Mouse (Mus musculus) spleen, postnatal 10 days (tissue): ENCODE measurements at regions not wholly inside any gene's neighbourhood (a gene's known extent, or its start where the extent isn't known, plus 50 kb on each side); places are given as distances from the start of the nearest gene placed in this dataset.

ENCODE experiments used
- DNase-seq, 2 experiments: peaks; one replicate each; pipeline ENCODE4 v3.0.0; 2021 to 2022; ENCODE audit warnings: low spot score in 2 of 2

DNA sequence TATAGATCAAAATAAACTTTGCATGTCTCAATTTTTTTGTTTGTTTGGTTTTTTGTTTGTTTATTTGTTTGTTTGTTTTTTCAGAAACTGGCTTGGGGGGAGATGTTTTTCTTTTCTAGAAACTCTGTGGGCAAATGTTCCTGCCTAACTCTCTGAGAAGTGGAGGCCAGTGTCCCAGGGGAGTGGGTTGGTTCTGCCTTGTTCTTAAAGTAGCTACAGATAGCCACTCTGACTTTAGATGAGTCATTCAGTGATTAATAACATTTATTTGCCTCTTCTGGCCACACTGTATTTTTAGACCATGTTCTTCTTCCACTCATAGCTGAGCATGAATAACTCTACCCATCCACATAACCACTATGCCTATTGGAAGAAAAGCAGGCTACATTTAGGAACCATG is 405.6 kb upstream of the Adamts16 start:
- DNase-seq = no peak

DNA sequence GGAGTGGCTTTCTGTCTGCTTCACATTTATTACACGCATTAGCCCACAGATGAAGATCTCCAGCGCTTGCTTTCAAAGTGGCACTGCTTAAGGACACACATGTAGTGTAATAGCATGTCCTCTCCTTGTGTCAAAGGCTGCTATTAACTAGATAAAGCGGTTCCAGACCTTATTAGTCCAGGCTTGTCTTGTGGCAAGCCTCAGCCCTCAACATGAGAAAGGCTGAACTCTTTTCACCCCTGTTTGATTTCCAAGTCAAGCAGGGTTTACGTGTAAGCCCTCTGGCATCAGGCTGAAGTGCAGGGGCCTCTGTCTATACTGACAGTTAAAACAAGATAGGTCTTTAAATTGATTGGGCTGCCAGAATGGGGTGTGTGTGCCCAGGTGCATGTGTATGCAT is 403.7 kb upstream of the Adamts16 start:
- DNase-seq = no peak

DNA sequence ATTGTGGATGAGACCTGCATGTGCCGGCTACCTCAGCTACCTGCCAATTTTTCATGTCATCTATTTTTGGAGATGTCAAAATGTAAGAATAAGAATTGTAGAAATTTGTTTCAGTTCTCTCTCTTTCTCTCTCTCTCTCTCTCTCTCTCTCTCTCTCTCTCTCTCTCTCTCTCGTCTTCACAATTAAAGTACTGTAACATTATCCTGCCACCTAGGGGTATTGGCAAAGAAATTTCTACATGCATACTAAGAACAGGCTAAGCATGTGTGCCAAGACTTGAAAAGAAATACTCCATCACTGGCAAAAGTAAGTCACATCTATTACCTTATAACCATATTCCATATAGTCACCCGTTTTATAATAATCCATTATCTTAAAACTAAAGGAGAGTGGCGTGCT is 398.2 kb upstream of the Adamts16 start:
- no peak for DNase-seq

DNA sequence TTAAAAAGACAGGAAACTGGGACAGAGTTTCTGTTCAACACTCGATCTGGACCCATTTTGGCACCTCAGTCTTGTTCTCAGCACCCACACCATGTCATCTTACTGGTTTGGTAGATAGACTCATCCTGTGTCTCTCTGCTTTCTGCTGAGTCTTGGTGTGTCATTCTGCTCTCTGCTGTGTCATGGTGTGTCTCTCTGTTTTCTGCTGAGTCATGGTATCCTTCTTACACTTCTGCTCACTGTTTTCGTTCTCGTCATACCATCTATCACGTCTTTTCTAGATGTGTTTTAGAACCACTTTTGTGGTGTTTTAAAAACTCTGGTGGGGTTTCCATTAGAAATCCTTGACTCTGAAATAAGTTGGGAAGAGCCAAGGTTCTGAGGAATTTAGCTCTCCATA is 393.7 kb upstream of the Adamts16 start:
- no peak for DNase-seq

DNA sequence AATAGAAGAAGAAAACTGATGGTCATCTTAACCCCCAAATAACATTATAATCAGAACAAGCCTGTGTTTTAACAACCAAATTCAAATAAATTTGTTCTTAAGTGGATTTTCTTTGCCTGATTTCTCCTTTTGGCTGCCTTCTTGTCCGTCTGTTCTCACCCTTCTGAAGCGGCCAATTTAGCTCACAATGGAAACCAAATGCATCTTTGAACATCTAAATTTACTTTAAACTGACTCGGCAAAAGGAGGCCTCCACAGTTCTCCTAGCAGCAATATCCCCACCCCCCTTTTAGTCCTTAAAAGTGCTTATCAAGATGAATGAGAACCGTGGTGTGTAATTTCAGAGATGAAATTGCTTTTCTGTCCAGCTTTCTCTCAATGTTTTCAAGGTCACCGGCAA is 389.6 kb upstream of the Adamts16 start:
- no peak for DNase-seq

DNA sequence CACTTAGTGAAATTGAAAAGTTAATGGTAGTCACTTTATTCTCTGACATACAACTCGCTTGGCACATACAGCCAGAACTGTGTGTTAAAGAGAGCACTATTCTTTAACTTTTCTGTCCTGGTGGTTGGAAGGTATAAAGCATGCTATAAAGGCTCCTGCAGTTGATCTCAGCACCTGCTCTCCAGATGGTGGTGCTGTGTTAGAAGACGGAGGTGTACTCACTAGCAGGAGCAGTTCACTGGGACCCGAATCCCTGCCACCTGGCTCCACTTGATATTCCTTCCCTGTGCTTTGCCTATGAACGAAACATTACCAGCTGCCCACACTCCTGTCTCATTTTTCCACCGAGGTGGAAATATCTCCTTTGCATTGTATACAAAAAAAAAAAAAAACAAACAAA is 373.2 kb upstream of the Adamts16 start:
- no peak for DNase-seq

DNA sequence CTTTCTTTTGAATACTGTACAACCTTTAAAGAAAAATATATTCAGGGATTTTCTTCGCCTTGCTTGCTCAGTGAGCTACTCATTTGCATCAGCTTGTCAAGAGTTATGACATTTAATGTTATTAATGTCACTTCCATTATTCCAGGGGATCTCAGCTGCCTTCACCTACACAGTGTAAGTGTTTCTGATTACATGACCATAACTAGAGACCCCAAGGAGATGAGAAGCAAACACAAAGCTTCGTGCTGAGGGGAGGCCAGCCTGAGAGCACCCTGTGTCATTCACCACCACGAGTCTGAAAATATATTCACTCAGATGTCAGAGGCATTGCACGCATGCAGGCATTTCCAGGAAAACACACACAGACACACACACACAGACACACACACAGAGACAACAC is 369.8 kb upstream of the Adamts16 start:
- DNase-seq = no peak

DNA sequence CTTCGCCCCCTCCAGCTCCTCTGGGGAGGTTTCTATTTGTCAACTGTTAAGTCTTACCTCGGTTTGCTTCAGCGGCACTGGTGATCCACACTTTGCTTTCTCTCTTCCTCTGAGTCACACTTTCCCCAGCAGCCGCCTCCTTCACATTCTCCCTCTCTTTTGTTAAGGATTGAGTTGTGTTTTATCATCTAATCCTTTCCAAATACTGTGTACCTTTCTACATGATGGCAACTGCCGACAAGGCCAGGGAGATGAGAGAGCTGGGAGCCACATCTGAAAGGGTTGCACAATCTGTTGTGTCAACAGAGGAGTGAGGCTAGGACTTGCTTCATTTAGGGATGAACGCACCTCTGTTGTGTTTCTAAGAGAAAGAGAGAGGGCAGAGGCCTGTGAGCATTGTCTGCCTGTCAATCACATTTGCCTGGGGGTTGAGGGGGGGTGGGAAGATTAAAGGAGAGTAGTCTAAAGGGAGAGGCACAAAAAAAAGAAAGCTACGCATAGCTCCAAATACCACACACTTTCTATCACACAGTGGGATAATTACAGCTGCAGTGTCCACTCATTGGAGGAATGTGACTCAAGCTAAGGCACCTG is 369.1 kb upstream of the Adamts16 start:
- no peak for DNase-seq

DNA sequence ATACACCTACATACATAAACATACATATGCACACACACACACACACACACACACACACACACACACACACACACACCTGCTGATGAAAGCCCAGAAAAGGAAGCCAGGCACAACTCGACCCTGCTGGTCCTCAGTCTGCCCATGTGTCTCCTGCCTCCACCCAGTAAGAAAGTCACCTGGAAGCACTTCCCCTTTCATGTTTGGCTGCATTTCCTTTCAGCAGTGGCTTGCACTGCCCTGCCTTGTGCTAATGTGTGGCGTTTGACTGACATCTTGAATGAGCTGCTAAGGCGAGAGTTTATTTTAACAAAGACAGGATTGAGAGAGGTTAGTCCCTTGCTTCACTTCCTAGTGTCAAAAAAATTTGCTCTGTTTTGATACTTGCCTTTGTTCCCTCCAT is 364.1 kb upstream of the Adamts16 start:
- DNase-seq = no peak

DNA sequence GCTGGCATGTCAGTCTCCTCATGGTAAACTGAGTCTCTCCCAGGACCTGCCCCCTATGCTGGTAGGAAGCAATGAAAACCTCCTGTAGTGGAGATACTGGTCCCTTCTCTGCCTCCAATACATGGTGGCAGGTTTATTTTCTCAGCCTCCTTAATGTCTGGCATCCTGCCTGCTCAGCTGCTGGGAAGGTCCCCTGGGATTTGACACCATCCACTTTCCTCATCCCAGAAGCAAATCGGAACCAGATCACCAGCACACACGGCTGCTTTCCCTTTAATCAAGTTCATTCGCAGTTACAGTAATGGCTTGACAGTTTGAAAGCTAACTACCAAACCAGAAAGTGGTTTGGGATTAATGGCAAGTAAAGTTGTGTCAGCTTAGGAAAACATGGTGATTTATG is 359.0 kb upstream of the Adamts16 start:
- no peak for DNase-seq

DNA sequence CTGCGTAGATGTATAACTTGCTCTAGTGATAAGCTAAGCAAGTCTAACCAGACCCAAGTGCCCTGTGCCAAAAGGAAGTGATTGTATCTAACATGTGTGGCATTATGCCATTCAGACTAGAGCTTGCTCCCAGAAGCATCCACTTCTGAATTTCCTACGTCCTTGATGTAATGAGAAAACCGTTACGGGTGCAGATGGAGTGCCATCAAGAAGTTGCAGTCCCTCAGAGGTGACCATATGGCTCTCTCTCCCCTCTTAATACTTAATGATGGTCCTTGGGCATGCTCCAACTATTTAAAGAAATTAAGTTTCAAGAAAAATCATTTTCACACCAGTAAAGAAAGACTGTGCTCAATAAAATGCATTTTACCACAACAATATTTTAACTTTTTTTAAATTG is 354.1 kb upstream of the Adamts16 start:
- no peak for DNase-seq

DNA sequence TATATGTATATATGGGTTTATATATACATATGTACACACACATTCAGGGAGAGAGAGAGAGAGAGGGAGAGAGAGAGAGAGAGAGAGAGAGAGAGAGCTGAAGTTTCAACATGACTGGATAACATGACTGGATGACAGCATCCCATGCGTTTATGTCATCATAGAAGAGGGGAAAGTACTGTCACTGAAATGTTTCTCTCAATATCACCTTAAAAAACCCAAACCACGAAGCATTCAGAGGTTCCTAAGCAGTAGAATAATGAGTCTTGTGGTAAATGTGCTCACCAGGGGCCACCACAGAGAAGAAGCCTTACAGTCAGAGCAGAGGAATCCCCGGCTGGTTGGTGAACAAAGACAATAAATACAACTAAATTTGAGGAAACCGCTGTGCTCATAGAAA is 342.9 kb upstream of the Adamts16 start:
- DNase-seq = no peak

DNA sequence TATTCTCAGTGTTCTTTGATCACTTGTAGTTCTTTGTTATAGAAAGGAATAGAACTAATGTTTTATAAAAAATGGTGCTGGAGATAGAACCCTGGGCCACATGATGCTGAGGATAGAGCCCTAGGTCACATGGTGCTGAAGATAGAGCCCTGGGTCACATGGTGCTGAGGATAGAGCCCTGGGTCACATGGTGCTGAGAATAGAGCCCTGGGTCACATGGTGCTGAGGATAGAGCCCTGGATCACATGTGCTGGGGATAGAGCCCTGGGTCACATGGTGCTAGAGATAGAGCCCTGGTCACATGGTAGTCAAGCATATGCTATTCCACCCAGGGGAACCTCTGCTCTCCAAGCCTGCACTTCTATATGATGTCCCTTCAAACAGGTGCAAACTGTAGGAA is 337.5 kb upstream of the Adamts16 start:
- DNase-seq = no peak

DNA sequence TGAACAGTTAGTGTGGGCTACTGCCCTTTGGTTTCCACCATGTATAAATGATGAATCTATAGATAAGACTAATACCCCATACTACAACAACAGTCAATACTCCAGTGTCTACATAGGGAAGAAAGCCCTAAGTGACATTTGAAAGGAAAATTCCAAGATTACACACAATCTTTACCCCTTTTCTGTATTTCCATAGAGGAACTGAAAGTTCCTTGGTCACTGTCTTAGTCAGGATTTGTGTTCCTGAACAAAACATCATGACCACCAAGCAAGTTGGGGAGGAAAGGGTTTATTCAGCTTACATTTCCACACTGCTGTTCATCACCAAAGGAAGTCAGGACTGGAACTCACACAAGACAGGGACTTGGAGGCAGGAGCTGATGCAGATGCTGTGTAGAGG is 332.7 kb upstream of the Adamts16 start:
- no peak for DNase-seq

DNA sequence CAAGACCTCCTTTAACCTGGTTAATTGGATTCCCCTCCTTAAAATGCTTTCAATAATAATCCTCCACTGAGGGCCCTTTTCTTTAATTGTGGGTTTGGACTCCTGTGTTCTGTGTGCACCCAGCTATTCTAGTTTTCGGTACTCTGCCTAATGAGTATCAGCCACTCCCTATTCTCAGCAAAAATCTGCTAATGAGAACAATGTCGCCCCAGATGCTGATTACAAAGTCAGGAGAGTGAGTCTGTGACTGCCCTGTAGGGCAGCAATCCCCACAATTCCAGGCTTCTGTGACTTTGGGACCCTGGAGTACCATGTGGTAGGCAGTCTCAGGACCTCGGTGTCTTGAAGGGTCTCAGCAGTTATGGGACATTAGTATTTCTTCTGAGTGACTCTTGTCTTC is 324.6 kb upstream of the Adamts16 start:
- DNase-seq = no peak

DNA sequence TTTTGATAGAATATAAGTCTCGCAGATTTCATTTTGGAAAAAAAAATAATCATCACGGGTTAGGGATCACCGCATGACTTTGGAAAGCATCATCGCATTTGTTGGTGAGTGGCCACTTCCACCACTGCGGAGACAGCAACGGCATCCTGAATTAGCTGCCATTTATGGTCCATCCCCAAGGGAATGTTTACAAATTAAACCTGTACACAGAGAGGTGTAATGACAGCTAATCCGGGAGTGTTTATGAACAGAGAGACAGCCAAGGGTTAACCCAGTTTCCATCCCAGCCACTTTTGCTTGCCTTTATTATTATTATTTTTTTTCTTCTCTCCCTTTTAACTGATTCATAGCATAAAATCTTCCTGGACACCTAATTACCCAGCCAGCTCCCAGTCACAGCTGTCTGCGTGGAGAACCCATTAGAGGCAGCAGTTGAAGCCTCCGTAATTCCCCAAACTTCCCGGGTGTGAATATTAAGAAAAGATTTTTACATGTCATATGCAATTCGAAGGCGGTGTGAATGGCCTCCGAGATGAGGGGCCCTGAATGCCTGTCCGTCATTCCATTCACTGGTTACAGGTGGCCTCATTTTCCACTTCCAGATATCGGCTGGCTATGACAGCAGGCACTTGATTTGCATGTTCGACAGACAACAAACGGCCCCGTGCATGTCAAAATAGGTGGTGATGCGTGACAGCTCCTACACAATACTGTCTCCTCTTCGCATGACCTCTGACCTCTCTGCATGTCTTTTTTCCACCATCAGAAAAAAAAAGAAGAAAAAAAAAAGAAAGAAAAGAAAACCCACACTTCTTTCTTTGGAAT is 323.7 kb upstream of the Adamts16 start:
- DNase-seq = no peak

DNA sequence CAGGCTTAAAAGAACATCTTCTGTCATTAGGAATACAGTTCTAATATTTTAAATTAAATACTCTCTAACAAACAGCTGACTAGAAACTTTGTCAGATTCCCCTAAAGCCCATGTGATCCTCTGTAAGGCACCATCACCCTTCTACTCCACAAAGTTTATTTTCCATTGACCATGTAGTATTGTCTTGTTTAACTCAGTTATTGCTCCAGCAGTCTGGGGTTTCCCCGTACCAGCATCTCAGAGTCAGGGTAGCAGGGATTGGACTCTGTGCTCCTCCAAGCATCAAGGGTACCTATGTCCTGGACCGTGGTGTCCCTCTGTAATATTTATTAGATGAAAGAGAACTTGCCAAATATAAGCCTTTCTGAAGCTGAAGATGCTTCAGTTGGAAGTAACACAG is 322.4 kb upstream of the Adamts16 start:
- no peak for DNase-seq

DNA sequence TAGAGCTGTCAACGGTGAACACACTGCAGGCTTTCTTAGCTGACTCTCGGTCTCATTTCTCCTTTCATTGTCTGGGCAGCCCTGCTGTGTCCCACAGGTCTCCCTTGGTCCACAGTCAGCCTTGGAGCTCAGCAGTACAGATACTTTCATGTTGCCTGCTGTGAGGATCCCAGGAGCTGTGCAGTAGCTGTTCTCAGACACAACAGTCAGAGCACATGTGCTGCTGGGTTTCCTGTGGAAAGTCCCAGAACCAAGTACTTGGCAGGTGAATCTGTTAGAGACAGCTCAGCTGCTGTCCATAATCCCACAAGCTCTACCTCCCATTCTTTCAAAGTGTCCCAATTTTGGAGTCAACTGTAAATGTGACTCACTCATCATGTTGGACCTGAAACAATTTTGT is 321.3 kb upstream of the Adamts16 start:
- DNase-seq = no peak

DNA sequence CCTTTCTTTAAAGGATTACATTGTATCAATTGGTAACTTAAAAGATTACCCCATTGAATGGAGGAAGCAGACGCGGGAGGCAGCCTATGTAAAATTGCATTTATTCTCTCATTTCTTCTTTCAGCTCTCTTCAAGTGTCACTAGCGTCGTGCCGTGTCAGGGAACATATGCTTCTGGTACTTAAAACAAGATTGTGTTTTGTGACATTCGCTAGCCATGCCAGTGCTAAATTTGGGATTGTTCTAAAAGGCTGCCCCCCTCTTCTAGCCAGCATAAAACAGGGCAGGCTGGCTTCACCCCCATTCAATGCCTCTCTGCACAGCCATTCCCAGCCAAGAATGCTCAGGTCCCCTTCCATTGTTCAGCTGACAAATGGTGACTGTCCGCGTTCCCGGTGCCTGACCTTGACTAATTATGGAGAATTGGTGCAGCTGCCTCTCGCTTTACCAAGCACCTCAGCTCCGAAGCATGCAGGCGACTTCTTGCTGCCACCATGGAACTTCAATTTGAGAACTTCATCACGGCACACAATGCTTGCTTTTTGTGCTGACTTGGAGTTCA is 316.8 kb upstream of the Adamts16 start:
- no peak for DNase-seq

DNA sequence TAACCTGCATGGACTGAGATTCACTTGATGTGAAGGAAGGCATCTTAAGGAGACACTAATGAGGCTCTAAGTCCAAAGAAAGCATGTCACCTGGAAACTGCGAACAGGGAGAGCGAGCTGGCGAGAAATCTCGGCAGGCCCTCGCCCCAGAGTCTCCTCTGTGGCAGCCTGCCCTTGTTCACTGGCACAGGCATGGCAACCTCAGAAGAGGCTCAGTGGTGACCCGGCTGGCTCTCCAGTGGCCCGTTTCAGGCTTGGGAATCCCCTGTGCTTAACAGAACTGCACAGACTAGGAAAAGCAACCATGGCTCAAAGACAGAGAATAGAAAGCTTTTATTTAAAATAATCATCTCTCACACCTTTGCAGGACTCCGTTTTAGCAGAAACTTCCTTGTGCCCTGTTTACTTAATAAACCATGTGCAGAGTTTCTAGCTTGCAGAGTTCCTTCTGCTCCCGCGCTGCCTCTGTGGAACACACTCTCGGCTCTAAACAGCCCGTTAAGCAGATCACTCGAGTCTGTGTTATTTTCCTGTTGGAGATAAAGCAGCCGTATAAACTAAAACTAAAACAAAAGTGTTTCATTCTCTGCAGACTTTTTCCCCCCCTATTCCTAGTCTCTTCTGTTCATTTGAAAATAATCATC is 316.2 kb upstream of the Adamts16 start:
- DNase-seq = no peak

DNA sequence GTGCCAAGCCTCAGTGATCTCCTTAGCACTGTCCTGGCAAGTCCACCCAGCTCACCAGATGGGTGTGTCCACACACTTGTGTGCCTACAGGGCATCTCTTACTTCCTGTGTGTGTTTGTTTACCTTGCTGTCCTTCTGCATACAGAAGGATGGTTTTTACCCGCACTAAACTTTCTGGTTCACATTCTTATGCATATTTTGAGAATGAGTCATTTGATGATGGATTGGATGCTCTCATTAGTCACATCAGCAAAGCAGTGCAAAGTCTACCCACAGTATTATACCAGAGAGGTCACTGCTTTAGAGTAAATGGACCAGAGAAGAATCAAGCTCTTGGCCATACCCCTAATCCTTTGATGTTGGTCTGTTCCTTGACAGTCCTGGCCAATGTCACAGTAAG is 308.5 kb upstream of the Adamts16 start:
- DNase-seq = no peak

DNA sequence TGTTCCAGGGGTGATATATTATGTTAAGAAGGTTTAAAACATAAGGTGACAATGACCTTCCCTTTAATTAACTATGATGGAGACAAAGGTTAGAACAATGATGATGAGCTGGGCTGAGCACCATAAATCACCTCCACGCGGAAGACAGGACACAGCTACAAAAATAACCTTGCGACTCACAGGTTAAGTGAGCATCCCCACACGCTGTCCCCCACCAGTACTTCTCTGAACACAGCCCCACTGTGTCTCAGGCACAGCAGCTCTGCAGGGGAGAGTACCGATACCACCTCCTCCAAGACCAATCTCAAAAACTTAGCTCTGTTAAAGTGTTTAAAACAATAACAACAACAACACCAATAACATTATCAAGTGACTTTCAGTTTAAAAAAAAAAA is 307.7 kb upstream of the Adamts16 start:
- no peak for DNase-seq
